Mouse (Mus musculus) monocyte, adult 5-6 weeks (primary cell): Measurements from ENCODE around the gene Zfp217. TPM values are rescaled to one million over a fixed set of nuclear protein-coding genes. Genes with fewer than 3 reads are reported as not detected.
A peak's percentile ranks its signal among the peaks of the same experiment; 100 is the strongest.

Experiments
- ATAC-seq: fragments of 153-309, 156-312 bp; replicated peaks from 2 replicates; pipeline ENCODE4 v1.8.0; 2017; ENCODE audit warnings: mild to moderate bottlenecking; ENCODE audit not compliant: low TSS enrichment, insufficient number of reproducible peaks, severe bottlenecking, poor library complexity, low FRiP score
- total RNA-seq: library from RNA; stranded (forward); fragments of 200-1000, 200-491, 200-594 nt; gene quantifications from 3 replicates; pipeline ENCODE4 v1.2.3, GENCODE M21; 2017

Gene Zfp217
- total RNA-seq, 1 experiment from 2014 or later: 42.9 TPM

DNA sequence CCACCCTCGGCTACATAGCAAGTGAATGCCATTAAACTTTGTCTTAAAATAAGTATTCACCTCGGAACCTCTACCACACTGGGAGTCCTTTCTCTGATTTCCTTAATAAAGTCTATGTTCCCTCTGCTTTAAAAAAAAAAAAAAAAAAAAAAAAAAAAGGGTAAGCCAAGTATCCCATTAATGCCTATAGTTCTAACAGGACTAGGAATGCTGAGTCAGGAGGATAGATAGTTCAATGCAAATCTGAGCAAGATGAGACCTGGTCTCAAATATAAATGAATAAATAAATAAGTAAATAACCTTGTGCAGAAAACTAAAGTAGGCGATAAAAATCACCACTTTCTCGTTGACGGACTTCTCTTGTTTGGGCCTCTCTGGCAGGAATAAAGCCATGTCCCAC, 6.4 kb downstream of the Zfp217 start:
- no peak for ATAC-seq

DNA sequence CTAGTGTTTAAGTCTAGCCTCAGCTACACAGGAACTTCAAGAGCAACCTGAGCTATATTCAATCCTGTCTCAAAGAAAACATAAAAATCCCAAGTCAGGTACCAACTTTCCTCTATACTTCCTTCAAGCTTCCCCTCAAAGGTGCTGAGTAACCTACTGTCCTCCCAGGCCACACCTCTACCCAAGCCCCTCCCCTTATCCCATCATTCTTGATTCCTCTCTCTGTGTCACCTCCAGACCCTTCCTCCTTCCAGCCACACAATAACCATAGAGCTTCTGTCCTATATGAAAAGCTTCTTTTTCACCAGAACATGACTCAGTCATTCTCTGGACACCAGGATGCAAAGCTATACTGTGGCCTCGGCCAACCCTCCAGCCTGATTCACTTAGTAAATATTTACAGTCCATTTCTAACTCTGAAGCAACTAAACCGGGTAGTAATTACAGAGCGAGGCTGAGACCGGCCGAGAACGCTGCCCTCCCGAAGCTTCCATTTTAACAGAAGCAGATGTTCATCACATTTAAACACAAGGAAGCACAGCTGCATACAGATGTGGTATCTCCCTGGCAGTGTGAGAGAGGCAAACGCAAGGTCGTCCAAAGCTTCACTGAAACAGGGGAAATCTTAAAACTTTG, 8.4 kb downstream of the Zfp217 start:
- no peak for ATAC-seq

DNA sequence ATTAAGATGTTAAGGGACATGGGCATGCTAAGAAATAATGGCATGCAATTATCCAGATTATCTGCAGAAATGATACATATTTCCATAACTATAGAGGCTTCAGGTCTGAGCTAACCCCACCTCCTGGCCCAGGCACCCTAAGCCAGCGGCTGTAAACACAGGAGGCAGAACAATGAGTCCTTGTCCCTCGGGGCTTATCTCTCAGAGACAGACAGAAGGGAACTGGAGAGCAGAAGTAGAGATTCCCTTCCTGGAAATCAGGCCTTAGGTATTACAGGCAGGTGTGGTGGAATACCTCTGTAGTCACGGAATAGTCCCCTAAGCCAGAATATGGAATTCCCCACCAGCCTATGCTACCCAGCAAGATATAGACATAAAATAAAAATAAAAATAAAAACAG, 11.0 kb downstream of the Zfp217 start:
- ATAC-seq: no peak

DNA sequence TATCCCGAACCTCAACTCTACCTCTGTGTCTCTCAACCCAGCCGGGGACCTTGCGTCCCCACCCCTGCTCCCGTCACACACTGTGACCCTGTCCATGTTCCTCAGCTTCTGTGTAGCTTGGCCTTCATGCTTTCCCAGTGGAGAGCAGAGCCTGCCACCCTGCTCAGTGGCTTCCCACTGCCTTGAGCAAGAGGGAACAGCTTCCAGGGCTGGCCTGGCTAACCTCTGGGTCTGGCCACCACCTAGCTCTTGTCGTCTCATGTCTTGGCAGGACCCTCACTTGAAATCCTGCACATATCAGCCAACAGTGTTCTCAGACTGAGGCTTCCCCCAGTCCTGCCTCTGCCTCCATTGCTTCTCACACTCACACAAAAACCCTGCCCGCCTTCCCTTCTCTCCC, 12.1 kb downstream of the Zfp217 start:
- ATAC-seq: no peak

DNA sequence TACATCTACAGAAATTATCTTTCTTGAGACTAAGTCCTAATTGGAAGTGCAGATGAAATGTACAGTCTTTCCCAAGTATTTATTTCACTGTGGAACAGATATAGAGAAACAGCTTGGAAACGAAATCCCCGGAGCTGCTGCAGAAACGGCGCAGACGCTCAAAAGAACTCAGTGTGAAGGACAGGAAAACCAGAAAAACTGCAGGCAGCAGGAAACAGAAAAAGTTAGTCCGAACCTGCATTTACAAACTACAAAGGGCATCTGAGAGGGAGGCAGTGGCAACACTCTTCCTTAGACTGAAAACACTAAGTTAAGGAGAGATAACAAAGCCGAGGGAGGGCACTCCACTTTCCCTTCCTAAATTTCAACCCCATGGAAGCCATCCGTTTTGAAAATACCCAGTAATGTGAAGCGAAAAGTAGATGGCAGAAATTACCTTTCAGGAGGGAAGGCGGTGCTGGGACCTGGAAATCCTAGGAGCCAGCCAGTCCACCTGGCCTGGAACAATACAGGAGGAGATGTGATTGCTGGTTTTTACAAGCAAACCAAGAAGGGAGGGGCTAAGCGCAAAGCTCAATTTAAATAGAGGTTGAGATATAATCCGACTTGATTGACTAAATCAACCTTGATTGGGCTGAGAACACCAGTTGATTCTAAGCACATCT, 13.7 kb downstream of the Zfp217 start:
- no peak for ATAC-seq

DNA sequence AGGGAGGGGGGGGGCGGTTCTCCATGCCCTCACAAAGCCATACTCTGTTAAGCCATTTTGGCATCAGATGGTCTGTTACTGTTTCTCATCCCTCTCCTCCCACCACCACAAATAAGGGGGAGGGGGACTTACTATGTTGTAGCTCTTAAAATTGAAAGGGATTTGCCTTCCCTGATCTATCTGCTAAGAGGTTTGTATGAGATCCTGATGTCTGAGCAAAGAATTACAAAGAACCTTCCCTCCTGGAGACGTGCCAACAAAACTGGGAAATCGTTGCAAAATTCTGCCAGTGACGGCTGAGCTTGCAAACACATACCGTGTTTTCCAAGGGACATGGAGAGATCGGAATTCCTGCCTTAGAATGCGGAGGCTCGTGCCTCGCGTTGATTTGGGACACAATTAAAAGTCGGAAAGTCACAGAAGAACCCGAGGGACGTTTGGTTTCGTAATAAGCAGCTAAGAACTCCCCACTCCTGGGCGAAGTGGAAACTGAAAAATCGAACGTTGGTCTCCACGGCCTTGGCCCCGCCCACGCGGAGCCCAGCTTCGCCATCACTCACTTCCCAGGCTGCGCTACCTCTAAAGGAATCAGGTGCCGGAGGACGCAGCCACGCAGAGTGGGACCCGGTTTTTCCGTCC, 14.7 kb downstream of the Zfp217 start:
- peak; percentile 21; the same call in 1 of the 2 replicates for ATAC-seq

DNA sequence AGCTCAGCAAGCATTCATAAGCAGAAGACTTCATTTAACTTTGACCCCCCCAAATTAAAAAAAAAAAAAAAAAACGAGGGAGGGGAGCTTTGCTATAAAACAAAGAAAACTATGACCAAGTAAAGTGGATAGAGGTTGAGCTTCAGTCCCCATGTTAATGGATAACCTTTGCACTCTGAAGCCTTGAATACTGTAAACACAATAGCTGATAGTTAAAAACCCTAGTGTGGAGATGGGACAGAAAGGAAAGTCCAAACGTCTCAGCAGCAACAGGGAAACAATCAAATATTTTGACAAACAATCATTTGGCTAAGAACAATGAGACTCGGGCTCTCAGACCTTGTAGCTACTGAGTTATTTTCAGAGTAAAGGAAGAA, 15.2 kb downstream of the Zfp217 start:
- ATAC-seq: no peak

DNA sequence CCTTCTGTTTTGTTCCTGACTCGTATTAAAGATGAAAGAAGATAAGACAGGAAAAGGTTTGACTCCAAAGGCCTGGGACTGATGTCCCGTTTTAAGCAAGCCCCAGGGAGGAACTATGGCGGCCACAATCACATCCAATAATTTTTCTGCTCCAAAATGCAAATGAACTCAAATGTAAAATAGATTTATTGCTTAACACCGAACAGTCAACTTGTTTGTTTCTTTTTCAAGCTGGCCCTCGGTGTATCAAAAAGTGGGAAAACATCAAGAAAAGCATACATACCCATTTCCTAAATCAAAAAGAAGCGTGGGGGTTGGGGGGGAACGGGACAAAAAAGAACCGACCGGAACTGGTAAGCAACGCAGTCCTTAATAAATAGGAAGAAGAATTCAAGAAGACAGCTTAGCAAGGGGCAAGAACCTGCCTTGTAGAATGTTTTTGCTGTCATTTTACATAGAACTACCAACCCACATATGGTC, 15.9 kb downstream of the Zfp217 start:
- ATAC-seq: no peak

DNA sequence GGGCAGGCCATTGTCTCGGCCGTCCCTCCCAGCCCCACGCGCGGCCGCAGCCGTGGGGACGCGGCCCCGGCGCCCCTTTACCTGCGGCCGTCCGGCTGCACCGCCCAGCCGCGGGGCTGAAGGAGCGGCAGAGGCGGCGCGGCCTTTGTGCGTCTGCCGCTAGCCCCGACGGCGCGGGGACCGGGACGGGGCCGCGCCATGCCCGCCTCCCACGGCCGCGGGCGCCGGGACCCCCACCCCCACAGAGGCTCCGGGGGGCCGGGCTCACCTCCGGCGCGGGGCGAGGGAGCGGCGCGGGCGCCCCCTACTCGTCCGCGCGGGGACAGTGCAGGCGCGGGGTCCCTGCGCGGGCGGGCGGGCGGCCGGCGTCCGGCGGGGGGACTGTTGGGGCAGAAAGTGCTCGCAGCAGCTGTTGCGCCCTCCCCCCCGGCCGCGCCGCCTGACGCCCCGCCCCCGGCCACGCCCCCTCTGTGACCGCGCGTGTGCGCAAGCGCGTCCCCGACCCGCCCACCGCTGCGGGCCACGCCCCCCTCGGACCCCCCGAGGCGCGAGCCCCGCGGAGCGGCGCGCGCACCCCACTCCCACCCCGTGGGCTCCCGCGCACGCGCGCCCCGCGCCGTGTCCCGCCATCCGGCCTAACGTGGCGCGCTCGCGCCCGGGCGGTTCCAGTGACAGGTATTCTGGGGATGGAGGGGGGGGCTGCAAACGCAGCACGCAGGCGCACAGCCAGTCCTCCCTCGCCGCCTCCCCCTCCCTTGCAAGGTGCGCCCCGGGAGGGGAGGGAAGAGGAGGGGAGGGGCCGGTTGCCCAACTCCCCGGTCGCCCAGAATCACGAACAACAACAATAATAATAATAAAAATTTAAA, 16.9 kb downstream of the Zfp217 start:
- peak; percentile 29 for ATAC-seq

DNA sequence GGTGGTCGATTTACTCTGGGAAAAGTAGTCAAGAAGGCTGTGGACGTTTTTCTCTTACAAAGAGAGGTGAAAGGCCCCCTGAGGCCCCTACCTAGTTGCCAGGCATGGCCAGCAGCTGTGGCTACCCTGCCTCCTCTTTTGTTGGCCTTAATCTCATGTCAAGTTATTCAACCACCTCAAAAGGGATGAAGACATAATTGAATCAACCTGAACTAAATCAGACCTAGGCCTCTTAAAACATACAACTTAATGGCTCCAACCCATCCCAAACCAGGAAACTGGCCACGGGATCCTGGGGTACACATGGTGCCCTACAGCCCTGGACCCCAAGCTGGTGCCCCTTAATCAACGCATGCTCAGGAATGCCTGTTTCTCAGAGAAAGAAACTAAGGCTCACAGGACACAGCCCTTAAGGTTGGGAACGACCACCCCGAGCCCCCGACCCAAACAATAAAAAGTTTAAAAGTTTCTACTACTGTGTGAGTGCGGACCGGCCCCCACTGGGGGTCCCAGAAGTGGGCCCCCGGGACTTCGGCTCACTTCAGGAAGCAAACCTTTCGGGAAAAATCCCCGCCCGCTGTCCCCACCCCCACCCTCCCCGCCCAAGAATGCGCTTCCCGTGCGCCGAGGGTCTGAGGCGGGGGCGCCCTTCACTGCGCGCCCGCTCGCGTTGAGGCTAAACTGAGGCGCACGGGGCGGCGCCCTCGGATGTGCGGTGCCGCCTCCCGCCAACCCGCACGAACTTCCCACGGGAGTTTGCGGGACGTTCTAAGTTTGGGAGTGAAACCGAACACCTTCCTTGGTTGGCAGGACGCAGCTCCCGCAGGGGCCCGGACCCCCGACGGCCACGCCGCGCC, 17.8 kb downstream of the Zfp217 start:
- no peak for ATAC-seq

DNA sequence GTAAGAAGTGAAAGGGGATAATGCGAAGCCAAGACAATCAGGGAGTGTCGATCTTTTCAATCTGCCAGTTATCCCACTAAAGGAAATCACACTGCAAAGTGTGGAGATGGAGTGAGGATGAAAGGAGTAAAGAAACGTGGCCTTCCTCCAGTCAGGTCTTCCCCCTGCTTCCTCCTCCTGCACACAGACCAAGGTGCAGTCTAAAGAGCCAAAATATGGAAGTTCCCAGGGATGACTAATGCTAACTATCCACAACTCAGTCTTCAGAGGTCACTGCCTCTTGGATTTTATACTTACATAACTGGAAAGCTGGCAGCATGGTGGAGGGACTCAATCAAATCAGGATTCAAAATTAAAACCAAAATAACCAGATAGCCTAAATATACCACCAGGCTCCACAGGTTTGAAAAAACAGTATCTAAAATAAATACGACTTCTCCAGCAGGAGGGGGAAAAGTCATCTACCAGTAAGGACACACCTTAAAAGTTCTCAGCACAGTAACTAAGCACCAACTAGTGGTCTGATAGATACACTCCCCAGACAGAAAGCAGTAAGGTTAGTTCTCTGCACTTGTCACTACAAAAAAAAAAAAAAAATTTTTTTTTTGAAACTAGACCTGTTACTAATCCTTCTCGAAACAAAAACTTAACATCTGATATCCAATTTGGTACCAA, 18.5 kb downstream of the Zfp217 start:
- ATAC-seq: 0 out of 2 replicates have a peak, but pooled peaks have one; percentile 29

DNA sequence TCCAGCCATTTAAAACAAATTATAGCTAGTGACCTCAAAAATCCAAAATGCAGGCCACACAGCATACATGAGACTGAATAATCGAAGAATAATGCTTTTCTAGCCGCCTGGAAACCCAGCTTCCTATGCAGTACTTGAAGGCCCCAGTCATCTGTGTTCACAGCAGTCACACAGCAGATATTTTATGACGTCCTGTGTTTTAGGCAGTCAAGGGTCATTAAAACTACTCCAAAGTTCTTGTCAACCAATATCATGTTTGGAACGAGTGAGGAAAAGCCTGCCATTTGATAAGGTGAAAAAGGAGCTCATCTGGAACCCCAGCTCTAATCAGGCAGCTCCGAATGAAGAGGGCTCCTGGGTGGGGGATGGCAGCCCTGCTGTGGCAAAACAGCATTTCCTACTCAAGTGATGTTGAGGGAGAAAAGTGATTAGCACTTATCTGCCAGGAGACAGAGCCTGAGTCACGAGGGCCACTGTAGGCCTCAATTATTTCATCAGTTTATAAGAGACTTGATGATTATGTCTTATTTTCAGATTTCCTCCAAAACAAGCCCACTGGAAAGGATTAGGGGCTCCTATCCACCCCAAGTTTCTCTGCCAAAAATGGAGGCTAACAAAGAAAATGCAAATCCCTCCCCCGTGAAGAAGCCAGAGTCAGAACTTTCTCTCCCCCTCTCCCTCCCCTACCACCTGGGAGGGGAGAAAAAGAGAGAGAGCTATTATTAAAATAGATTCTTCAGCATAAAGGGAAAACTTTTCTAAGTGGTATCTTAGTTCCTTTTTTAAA, 19.2 kb downstream of the Zfp217 start:
- no peak for ATAC-seq

DNA sequence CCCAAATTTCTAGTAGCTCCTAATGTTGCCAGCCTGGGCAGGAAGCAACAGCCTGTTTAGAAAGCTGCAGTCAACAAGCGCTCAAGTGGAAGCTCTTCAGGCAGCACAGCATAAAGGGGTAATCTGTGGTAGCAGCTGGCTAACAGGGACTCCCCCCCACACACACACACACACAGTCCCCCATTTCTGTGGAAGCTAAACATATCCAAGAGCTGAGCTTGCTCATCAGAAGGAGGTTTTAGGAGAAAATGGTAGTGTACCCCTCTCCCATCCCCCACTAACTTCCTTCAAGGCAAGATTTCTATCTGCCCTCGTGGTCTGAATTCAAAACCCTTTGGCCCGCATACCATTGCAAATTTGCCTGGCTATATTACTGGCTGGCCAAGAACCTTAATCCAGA, 20.4 kb downstream of the Zfp217 start:
- ATAC-seq: no peak

DNA sequence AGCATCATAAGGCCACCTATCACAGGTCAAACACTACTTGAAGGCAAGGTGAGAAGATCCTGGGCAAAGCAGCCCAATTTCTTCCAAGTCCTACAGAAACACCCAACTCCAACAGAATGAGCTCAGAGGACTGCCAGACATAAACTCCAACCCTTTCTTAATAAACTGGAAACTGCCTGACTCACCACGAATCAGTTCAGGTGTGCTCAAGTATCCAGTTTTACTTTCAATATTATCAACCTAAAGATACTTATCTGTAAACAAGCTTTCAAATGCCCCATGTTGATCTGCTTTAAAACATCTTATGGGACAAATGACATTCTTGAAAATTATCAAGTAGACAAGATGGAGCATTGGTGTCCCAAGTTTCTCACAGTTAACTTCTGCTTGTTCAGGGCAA, 21.6 kb downstream of the Zfp217 start:
- no peak for ATAC-seq

DNA sequence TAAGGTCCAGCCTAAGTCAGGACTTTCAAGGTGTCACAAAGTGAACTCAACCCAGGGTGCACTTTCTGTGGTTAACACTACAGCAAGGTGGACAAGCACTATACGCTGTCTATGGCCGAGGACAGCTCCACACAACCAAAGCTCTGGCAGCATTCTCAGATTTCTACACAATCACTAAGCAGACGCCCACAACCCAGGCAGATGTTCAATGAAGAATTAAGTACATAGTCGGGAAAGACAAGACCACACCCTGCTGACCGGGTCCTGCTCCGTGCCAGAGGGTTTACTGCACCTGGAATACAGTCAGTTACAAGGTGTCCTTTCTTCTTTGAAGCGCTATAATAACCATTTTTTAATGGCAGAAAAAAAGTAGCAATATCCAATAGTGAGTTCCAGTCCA, 25.7 kb downstream of the Zfp217 start:
- ATAC-seq: no peak

DNA sequence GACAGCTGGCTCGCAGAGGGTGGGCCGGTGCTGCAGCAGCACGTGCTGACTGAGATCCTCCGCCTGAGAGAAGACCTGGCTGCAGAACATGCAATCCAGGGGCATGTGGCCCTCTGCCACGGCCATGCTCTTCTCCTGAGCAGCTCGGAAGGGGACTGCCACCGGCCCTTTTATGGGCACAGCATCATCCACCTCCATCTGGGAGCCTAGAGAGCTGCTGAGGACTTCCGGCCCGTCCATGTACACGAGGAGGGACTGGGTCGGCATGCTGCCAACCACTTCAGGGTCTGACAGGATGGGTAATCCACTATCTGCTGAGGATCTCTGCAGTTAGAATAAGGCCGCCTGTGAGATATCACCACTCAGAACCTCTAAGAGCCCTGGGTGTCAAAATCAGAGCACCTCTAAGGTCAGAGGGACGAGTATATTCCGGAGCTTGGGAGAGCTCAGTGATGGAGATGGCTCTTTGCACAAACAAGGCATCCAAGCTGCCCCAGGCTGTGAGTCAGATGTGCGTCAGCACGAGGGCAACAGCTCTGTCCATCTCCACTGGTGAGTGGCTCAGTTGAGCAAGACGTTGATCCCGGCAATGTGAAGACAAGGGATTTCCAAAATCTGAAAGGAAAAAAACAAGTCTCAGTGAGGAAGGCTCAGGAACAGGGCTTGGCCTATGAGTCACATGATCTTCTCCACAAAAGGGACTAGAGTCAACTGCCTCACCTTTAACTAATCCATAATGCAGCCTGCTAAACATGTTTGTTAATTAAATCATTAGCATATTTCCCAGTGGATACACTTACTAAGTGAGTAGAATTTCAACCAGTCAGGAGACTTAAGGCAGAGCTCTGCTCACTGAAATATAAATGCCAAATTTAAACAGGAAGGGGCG, 27.5 kb downstream of the Zfp217 start:
- no peak for ATAC-seq
